Mouse (Mus musculus) right cerebral cortex, adult 18-20 months (tissue): ENCODE data around the gene Cntrl.

ENCODE experiments used
- DNase-seq: peaks from one replicate; pipeline ENCODE4 v3.0.0; 2022; ENCODE audit warnings: mixed read lengths

The Cntrl gene

DNA sequence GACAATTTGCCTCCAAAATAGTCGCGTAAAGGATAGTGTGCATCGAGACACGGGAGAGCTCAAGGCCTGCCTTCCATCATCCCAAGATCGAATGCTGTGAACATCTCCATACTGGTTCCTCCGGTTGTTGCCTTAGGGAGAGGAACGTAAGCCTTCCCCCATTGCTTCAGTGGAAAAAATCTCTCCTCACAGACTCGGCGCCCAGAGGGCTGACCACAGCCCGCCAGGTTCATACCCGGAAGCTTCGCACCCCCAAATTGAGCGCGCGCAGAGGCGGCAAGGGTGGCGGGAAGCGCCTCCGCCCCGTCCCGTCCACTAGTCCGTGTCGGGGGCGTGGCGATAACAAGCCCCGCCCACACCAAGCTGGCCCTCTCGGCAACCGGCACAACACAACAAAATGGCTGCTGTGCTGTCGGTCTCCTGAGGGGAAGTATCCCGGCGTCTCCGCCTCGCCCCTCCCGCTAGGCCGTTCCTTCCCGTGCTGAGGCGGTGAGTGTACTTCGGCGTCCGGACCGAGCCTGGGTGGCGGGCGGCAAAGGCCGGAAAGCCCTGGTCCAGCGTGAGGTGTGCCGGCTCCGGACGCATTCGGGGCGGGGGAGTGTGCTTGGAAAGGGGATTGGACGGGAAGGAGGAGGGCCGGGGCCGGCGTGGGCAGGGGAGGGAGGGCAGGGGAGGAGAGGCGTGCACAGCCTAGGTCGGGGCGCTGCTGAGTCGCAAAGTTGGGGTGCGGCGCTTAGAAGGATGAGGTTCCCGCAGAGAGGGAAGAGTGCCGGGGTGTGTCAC lies at the start of gene Cntrl:
TSS of gene Cntrl (plus strand) at position 352 of the 783 bp plus-strand sequence.
- DNase-seq = peak; percentile 92

DNA sequence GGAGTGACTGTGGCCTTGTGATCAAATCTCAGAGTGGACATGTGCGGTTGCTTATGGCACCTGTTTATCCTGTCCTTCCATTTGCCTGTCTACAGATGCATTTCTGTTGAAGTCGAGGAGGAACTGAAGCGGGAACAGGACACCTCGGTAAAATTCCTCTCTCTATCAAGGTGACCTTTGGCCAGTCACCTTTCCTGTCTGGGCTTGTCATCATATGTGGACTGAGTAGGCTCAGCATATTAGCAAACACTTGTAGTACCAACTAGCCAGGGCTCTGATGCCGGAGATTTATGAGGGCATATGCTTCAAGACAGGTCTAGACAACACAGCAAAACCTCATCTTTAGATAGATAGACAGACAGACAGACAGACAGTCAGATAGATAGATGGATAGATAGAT lies 49.0 kb upstream of the Cntrl start:
- no peak for DNase-seq

- no peak for DNase-seq
Observed at GRCm38 (mm10) chr2:35060897-35061296, 48.4 kb upstream of the Cntrl start.

DNA sequence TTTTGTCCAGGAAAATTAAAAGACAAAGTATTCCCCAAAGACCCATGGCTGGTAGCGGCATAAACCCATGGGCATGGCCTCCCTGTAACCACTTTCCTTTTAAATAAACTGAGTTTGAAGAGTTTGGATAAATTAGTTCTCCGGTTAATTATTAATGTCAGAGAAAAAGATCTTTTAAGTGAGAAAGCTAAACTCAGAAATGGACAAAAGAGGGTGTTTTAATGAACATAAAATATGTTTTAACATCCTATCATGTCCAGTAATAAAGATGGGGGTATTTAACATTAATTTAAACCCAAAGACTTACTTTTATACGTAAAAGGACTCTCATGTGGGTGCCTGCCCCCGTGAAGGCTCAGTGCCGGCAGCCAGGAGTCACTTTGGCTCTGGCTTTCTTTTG lies 48.0 kb upstream of the Cntrl start, which contains the start of gene Hc:
TSS of gene Hc (minus strand) at position 101 of the 400 bp plus-strand sequence.
- DNase-seq = no peak

GRCm38 (mm10) chr2:35063333-35064030 lies 45.8 kb upstream of the Cntrl start:
- DNase-seq = no peak

GRCm38 (mm10) chr2:35066525-35067082 lies 42.7 kb upstream of the Cntrl start:
- no peak for DNase-seq

DNA sequence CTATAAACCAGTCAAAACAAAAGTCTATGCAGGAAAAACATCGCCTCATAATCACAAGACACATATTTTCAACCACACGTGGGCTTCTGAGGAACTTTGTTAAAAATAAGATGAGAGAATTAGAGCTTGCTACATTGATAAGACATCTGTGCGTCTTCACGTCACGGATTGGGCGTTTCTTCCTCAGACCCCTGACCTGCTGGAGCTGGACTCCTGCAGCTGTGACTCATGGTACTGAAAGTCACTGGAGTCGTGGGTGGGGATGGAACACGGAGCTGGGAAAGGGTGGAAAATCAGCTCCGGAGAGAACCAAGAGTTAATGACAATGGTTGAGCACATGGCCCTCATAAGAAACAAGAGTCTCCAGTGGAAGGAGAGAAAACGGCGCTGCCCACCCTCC lies 42.2 kb upstream of the Cntrl start:
- DNase-seq = no peak

- DNase-seq = no peak
Observed at GRCm38 (mm10) chr2:35069124-35069523, 40.2 kb upstream of the Cntrl start.

- DNase-seq = no peak
Observed at GRCm38 (mm10) chr2:35070275-35070674, 39.0 kb upstream of the Cntrl start.

- DNase-seq = no peak
Observed at GRCm38 (mm10) chr2:35072547-35072946, 36.7 kb upstream of the Cntrl start.

DNA sequence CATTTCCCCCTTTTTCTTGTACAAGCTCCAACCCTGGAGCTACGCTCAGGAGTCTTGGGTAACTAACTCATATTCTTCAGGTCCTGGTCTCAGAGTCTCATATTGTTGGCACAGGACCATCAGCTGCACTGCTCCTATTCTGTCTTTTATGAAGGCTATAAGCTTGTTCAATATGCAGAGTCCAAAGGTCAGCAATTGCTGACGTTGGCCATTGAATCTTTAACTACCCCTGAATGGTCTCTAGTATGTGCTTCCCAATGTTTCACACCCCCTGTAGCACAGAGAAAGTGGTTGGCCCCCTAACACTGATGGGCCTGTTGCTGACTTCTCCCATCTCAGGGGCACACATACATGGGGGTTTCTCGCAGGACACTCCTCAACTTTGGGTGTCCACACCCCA lies 35.0 kb upstream of the Cntrl start:
- DNase-seq = no peak

- no peak for DNase-seq
Observed at GRCm38 (mm10) chr2:35079166-35079565, 30.1 kb upstream of the Cntrl start.

DNA sequence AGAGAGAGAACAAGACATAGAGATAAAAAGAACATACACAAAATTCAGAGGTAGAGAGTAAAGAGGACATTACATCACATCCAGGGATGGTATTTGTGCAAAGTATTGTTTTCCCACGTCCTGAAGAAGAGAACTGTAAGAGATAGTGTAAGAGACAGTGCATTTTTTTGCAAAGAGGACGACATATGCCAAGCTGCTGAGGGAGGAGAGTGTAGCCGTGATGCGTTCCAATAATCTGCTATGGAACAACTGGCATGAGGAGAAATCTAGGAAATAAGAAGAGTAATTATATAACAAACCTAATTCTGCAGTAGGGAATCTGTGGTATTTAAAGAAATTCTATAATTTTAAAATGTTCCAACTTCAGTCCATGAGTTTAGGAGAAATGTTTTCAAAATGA lies 21.9 kb upstream of the Cntrl start:
- DNase-seq = peak; percentile 17

DNA sequence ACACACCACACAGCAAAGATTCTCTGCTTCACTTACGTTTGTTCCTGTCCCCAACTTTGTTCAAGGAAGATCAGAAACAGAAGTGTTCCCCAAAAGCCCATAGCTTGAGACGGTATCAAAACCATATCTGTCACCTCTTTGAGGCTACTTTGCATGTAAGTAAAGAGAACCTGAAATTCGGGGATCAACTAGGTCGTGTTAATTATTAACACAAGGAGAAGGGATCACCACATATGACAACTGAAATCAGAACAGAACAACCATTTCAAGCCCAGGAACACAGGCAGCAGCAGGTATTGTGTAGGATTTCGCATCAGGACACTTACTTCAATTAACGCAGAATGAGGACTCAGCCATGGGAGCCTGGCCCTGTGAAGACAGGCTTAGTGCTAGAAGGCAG lies 8.8 kb upstream of the Cntrl start:
- no peak for DNase-seq

DNA sequence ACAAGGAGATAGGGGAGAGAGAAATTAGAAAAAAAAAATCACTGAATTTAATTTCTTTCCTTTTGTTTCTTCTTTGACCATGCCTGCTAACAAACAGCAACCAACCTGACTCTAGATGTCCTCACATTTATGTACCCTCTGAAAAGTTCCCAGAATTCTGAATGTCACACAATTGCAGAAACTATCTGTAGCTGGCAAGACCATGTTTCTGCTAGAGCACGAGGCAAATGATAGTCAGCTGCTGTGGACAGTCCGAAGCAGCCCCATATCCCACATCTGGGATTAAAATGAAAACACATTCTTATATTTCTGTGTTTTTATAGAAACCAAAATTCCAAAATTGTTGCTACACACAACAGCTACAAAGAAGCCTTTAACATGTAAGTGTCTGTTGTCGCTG lies 7.8 kb upstream of the Cntrl start, which contains the start of gene AI182371:
TSS of gene AI182371 (minus strand) at position 101 of the 400 bp plus-strand sequence.
- no peak for DNase-seq

DNA sequence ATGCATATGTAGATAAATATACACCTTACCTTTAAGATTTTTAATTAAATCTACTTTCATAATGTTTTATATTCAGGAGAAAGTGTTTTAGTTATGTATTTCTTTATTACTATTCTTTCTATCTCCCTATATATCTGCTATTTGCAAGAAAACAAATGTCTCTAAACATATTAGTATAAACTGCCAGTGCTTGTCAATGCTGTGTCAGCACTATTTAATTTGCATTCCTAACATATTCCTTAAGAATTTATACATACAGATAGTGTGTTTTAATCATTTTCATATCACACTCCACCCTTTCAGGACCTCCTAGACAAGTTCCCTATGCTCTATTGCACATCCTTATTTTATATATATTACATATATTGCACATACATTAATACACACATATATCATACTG lies 6.5 kb upstream of the Cntrl start:
- DNase-seq = no peak

DNA sequence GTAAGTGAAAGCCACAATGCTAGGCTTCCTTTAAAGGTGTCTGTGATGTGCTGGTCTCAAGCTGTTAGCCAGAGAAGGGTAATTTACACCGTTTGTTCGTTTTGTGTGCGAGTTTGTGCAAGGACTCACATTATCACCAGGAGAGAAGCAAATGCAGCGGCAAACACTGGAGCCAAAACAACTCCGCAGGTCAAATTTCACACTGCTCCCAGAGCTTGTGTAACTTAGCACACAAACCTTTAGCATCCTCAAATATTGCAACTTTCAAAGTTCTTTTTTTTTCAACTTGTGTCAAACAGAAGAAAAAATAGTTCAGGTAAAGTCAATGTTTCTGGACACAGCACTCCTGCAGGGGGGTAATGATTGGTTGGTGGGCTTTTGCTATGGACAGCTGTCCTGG lies 5.7 kb upstream of the Cntrl start:
- no peak for DNase-seq

- DNase-seq = no peak
Observed at GRCm38 (mm10) chr2:35104843-35105242, 4.4 kb upstream of the Cntrl start.

DNA sequence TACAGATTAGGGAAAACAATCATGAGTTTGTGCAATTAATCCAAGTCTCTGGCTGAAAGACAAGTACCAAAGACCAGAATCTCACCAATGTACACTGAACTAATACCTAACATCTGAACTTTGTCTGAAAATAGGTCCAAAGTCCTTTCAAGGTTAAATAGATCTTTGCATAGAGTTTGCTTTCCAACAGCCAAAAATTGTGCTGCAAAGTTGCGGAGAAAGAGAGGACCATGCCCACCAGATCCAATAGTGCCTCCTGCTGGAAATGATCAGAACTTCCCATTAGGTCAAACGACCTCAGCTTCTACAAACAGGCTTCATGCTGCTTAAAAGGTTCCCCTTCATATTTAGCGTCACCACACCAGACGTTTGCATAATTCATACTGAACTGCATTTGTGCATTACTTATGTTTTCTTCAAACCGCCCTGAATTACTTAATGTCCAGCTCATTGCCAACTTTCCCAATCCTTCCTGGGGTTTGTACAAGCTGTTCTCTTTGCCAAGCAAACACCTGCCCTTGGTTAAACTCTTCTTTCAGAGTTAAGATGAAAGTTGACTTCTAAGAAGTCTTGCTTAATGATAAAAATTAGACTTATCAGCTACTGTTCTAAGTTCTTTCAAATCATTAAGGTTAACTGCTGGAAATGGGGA lies 1.2 kb upstream of the Cntrl start:
- no peak for DNase-seq

DNA sequence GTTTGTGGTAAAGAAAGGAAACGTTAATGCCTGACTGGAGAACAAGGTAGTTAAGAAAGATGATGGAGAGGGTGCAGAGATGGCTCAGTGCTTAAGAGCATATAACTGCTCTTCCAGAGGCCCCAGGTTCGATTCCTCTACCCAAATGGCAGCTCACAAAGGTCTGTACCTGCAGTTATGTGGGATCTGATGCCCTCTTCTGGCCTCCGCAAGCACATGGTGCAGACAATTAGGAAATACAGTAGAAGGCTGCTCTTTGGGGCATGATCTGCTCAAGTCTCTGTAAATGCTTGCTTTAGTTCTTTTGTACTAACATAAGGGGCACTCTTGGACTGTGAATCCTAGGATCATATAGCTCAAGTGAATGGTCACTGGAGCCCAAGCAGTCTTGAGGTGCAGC lies 580 bp upstream of the Cntrl start:
- peak; percentile 49 for DNase-seq

DNA sequence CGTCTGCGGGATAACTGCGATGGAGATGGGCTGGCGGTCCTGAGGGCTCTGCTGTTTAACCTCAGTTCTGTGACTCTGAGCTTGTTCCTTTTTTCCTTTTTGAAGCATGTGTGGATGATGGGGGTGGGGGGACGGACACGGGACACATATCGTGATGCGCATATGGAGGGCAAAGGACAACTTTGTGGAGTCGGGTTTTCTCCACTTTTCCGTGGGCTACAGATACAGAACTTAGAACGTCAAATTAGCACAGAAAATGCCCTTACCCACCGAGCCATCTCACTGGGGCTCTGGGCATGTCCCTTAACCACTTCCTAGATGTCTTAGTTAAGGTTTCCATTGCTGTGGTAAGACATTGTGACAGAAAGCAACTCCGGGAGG lies 622 bp downstream of the Cntrl start:
- DNase-seq = no peak

DNA sequence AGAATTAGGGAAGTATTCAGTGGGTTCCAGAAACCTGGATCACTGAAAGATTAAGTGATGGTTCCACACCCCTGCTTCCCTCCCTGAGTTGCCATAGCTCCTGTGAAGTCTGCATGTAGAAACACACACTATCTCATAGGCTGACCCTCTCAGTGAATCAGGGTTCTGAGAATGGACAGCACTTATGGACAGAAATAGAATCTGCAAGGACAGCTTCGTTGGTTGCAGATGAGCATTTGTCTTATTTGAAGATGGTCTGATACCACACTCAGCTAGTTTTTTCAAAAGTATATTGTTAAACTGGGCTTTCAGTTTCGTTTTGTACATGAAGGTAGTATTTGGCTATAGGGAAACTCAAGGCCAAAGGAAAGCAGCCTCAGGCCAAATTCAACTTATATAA lies 1.2 kb downstream of the Cntrl start:
- DNase-seq = no peak

GRCm38 (mm10) chr2:35124716-35125115 lies 15.4 kb downstream of the Cntrl start:
- DNase-seq = no peak

GRCm38 (mm10) chr2:35131491-35131890 lies 22.2 kb downstream of the Cntrl start:
- no peak for DNase-seq
